Mouse (Mus musculus): Measurements from ENCODE around the gene Spon2. TPM values are rescaled to one million over a fixed set of nuclear protein-coding genes. Genes with fewer than 3 reads are reported as not detected.

Gene Spon2
- polyA plus RNA-seq, 1 experiment from 2014 or later = 2.7 TPM

DNA sequence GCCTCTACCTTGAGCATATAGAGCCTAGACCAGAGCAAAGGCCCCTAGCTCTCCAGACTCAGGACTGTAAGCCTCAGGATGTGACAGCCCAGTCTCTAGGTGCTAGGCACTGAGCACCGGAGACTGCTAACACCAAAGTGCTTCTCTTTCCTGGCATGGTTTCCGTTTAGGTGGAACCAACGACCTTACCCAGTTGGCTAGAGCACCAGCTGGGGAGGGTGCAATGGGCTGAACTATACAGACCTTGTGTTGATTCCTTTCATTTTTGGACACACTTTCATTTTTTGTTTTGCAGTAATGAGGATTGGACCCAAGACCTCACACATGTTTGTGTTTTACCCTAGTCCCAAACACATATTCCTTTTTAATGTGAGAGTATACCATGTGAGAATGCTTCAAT, 7.7 kb downstream of the Spon2 start:
- WGBS = 92% methylated on average over 3 of the region's 3 CpGs
- Histone ChIP-seq H3K27me3 (no peaks in the 10 kb centered on the region), H3K4me1 (replicated peaks) (no peaks in the 10 kb centered on the region), H3K9ac (no peak overlapping the region), H3K9me3 (no peaks in the 10 kb centered on the region), H3K4me3 (no peak overlapping the region), H3K27ac (replicated peaks) (no peak overlapping the region), H3K36me3 (no peaks in the 10 kb centered on the region), H3K4me2 (no peak overlapping the region)
- no peak for ATAC-seq (ENCODE audit: low read depth)

- H3K9me3 ChIP-seq = no peaks in the 10 kb centered on the region
- H3K9ac ChIP-seq = no peak overlapping the region
- H3K4me1 ChIP-seq (replicated peaks) = no peaks in the 10 kb centered on the region
- no peaks in the 10 kb centered on the region for H3K36me3 ChIP-seq
- no peak overlapping the region for H3K27ac ChIP-seq (replicated peaks)
- no peak overlapping the region for H3K4me3 ChIP-seq
- no peak overlapping the region for H3K4me2 ChIP-seq
- no peak for ATAC-seq (ENCODE audit: low read depth)
- WGBS = 83% methylated on average over 14 of the region's 14 CpGs
- no peaks in the 10 kb centered on the region for H3K27me3 ChIP-seq
Observed at GRCm38 (mm10) chr5:33208533-33209245, 9.6 kb downstream of the Spon2 start.

GRCm38 (mm10) chr5:33207136-33207535, 11.1 kb downstream of the Spon2 start:
- Histone ChIP-seq H3K9me3 (no peaks in the 10 kb centered on the region), H3K27ac (replicated peaks) (no peak overlapping the region), H3K4me3 (no peak overlapping the region), H3K27me3 (0 out of 2 replicates have a peak, but pooled peaks cover 6% of the 10 kb centered on the region), H3K9ac (no peak overlapping the region), H3K36me3 (no peaks in the 10 kb centered on the region), H3K4me2 (no peak overlapping the region), H3K4me1 (replicated peaks) (no peaks in the 10 kb centered on the region)
- ATAC-seq (ENCODE audit: low read depth) = no peak
- WGBS = 69% methylated on average over 9 of the region's 9 CpGs

GRCm38 (mm10) chr5:33206328-33206727, 11.9 kb downstream of the Spon2 start:
- no peak overlapping the region for H3K4me3 ChIP-seq
- H3K36me3 ChIP-seq = no peaks in the 10 kb centered on the region
- H3K27ac ChIP-seq (replicated peaks) = no peak overlapping the region
- no peak overlapping the region for H3K9ac ChIP-seq
- H3K4me1 ChIP-seq (replicated peaks) = no peaks in the 10 kb centered on the region
- no peak overlapping the region for H3K4me2 ChIP-seq
- 0 out of 2 replicates have a peak, but pooled peaks cover 6% of the 10 kb centered on the region for H3K27me3 ChIP-seq
- H3K9me3 ChIP-seq = no peaks in the 10 kb centered on the region
- WGBS = 93% methylated on average over 7 of the region's 7 CpGs
- ATAC-seq (ENCODE audit: low read depth) = no peak

DNA sequence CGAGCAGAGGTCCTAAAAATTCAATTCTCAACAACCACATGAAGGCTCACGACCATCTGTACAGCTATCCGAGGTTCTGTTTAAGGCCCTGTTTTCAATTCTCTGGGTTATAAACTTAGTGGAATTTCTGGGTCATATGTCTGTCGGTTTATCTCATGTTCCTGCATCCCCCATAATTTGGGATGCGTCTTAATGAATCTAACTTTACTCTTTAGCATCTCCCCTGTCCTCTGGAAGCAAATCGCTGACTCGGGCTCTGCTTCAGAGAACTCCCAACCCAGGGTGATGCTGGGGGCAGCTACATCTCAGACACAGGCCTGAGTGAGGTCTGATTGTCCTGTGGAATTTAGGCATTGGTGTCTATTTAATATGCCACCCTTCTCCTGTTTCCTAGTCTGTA, 14.0 kb downstream of the Spon2 start:
- Histone ChIP-seq H3K9ac (no peak overlapping the region), H3K4me2 (no peak overlapping the region), H3K4me3 (no peak overlapping the region), H3K27me3 (0 out of 2 replicates have a peak, but pooled peaks cover 6% of the 10 kb centered on the region), H3K9me3 (no peaks in the 10 kb centered on the region), H3K36me3 (no peaks in the 10 kb centered on the region), H3K4me1 (replicated peaks) (no peaks in the 10 kb centered on the region), H3K27ac (replicated peaks) (no peak overlapping the region)
- 74% methylated on average over 7 of the region's 7 CpGs for WGBS
- no peak for ATAC-seq (ENCODE audit: low read depth)

DNA sequence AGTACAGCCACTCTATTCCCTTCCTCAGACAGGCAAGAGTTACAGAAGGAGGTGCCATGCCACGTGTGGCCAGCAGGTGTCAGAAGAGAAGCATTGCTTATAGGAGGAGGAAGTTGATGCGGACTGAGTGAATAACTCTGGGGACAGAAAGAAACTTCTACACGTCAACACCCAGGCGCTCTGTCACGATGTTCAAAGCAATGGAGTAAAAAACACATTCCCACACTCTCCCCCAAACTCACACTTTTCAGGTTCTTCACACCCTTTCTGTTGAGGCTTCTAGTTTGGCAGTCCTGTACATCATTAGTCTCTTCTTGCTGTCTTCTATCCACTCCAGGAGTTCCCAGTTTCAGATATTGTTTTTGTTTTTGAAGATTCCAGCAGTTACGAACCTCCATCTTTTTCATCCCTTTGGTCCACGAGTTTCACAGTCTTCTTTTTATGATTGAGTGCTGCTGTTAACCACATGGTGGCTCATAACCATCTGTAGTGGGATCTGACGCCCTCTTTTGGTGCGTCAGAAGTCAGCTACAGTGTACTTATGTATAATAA, 14.5 kb downstream of the Spon2 start:
- H3K4me2 ChIP-seq = peak overlapping the region; percentile 30
- H3K27me3 ChIP-seq = 0 out of 2 replicates have a peak, but pooled peaks cover 6% of the 10 kb centered on the region
- H3K4me3 ChIP-seq = no peak overlapping the region
- no peak overlapping the region for H3K9ac ChIP-seq
- H3K36me3 ChIP-seq = no peaks in the 10 kb centered on the region
- H3K4me1 ChIP-seq (replicated peaks) = no peaks in the 10 kb centered on the region
- WGBS = 22% methylated on average over 9 of the region's 9 CpGs
- ATAC-seq (ENCODE audit: low read depth) = peak; percentile 77; the same call in 1 of the 2 replicates
- H3K27ac ChIP-seq (replicated peaks) = no peak overlapping the region
- H3K9me3 ChIP-seq = no peaks in the 10 kb centered on the region

DNA sequence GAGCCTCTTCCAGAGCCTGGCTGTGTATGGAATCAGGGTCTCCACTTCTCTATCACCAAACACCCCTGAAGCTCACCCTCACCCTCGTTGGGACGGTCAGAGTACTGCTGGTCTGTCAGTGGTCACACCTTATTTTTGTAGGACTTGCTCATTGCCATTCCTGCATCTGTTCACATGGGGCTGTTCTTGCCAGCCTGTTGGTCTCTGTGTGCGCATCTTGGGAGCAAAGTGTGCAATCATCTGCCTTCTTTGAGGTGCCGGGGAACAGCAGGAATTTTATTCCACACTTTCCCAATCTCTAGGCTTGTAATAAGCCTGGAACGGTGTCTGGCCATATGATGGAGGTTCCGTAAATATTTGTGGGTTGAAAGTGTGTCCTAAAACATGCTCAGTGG, 15.1 kb downstream of the Spon2 start:
- H3K9ac ChIP-seq = no peak overlapping the region
- no peak overlapping the region for H3K4me2 ChIP-seq
- no peaks in the 10 kb centered on the region for H3K4me1 ChIP-seq (replicated peaks)
- no peak overlapping the region for H3K27ac ChIP-seq (replicated peaks)
- no peaks in the 10 kb centered on the region for H3K9me3 ChIP-seq
- WGBS = 81% methylated on average over 6 of the region's 6 CpGs
- no peak for ATAC-seq (ENCODE audit: low read depth)
- H3K27me3 ChIP-seq = 0 out of 2 replicates have a peak, but pooled peaks cover 6% of the 10 kb centered on the region
- no peak overlapping the region for H3K4me3 ChIP-seq
- no peaks in the 10 kb centered on the region for H3K36me3 ChIP-seq

DNA sequence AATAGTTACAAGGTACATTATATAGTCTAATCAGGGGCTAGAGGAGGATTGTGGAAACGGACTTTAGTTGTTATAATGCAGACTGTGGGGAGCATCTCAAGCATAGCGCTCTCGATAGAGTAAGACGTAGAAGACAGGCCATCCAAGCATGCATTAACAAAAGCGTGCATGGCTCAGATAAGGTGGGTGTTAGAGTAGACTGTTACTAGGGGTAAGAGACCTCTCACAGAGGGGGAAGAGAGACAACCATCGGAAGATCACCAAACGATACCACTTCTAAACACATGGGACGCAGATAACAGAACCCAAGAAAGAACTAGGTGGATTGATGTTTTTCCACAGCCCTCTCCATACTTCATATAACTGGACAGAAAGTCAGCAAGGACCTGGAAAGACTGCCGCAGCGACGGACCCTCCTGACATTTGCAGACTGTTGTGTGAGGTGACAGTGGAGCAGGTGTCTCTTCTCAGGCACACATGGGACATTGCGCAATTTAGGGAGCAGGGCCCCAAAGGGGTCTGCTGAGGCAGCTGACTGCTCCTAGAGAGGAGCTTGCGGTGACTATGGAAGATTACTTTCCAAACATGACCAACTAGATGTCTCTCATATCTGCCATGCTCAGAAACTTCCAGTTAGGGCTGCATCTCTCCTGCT, 15.6 kb downstream of the Spon2 start:
- Histone ChIP-seq H3K4me1 (replicated peaks) (no peaks in the 10 kb centered on the region), H3K9ac (no peak overlapping the region), H3K27ac (replicated peaks) (no peak overlapping the region), H3K4me3 (no peak overlapping the region), H3K4me2 (no peak overlapping the region), H3K36me3 (no peaks in the 10 kb centered on the region), H3K9me3 (no peaks in the 10 kb centered on the region), H3K27me3 (0 out of 2 replicates have a peak, but pooled peaks cover 6% of the 10 kb centered on the region)
- WGBS = 89% methylated on average over 13 of the region's 13 CpGs
- ATAC-seq (ENCODE audit: low read depth) = no peak

GRCm38 (mm10) chr5:33201697-33202096, 16.6 kb downstream of the Spon2 start:
- no peak for ATAC-seq (ENCODE audit: low read depth)
- WGBS = 72% methylated on average over 13 of the region's 13 CpGs
- Histone ChIP-seq H3K9me3 (no peaks in the 10 kb centered on the region), H3K4me1 (replicated peaks) (no peaks in the 10 kb centered on the region), H3K9ac (no peak overlapping the region), H3K4me2 (no peak overlapping the region), H3K4me3 (no peak overlapping the region), H3K27me3 (0 out of 2 replicates have a peak, but pooled peaks cover 6% of the 10 kb centered on the region), H3K27ac (replicated peaks) (no peak overlapping the region), H3K36me3 (no peaks in the 10 kb centered on the region)

DNA sequence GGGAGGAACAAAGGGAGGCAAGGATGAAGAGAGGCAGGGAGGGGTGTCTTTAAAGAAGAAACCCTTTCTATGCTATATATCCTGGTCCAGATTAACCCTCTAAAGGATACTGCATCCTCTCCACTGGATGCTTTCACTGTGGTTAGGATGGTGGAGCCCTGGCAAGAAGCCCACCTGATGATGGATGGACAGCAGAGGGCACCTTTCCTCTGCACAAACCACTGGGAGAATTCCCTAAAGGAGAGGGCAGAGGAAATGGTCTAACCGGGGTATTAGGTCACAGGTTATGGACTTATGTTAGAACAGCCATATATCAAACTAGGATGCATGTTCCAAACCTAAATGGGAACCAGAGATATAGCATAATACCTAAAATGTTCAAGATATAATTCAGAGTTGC, 18.2 kb downstream of the Spon2 start:
- Histone ChIP-seq H3K27me3 (0 out of 2 replicates have a peak, but pooled peaks cover 6% of the 10 kb centered on the region), H3K9me3 (no peaks in the 10 kb centered on the region), H3K4me2 (no peak overlapping the region), H3K27ac (replicated peaks) (no peak overlapping the region), H3K4me1 (replicated peaks) (no peaks in the 10 kb centered on the region), H3K36me3 (no peaks in the 10 kb centered on the region), H3K9ac (no peak overlapping the region), H3K4me3 (no peak overlapping the region)
- 41% methylated on average over 1 of the region's 1 CpGs for WGBS
- ATAC-seq (ENCODE audit: low read depth) = no peak

DNA sequence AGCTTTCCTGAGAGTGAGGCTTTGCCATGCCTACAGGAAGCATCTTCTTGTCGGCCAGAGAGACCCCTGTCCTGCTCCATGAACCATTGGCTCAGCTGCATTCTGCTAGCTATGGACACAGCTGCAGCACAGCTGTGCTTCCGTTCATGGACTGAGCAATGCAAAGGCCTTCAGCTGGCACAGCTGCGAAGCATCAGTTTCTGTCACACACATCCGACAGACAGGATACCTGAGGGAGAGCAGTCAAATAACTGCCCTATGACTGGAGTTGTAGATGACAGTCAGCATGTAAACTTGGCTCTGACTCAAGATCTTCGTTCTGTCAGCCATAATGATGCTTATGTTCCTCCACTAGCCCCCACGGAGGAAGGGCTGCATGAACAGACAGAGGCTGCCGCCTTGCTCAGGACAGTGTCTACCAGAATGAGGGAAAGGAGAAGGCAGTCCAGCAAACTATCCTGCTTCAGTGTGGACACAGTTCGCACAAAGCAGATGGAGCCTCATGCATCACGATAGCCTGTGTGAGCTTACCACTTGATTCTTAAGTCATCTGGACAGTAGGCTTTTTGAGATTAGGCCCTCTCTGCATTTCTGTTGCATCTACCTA, 22.9 kb downstream of the Spon2 start:
- Histone ChIP-seq H3K4me1 (replicated peaks) (no peaks in the 10 kb centered on the region), H3K4me3 (no peak overlapping the region), H3K27me3 (no peaks in the 10 kb centered on the region), H3K27ac (replicated peaks) (no peak overlapping the region), H3K9me3 (no peaks in the 10 kb centered on the region), H3K36me3 (no peaks in the 10 kb centered on the region), H3K4me2 (no peak overlapping the region), H3K9ac (no peak overlapping the region)
- ATAC-seq (ENCODE audit: low read depth) = no peak
- 76% methylated on average over 9 of the region's 9 CpGs for WGBS

DNA sequence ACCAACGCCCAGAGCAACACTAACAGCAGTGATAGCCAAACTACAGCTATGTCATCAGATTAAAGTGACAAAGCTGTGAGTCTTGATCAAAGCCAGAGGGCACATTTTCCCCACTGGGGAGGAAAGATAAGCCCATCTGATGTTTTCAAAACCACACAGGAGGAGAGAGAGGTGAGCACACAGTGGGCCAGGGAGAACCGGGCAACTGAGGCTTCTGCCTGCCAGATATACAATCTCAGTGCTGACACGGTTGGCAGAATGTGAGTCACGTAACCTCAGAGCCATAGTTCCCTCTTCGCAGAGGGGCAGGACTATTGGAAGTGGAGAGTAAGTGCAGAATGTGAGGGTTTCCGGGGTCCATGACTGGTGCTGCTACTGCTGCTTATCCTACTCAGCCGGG, 24.7 kb downstream of the Spon2 start:
- H3K9me3 ChIP-seq = no peaks in the 10 kb centered on the region
- no peak overlapping the region for H3K27ac ChIP-seq (replicated peaks)
- no peaks in the 10 kb centered on the region for H3K27me3 ChIP-seq
- 71% methylated on average over 7 of the region's 7 CpGs for WGBS
- H3K4me3 ChIP-seq = no peak overlapping the region
- H3K4me1 ChIP-seq (replicated peaks) = no peaks in the 10 kb centered on the region
- ATAC-seq (ENCODE audit: low read depth) = no peak
- no peak overlapping the region for H3K9ac ChIP-seq
- no peak overlapping the region for H3K4me2 ChIP-seq
- no peaks in the 10 kb centered on the region for H3K36me3 ChIP-seq

Data from neural tube, embryonic 13.5 days (tissue).